Mouse (Mus musculus): ENCODE measurements around the gene Dock4. TPM values are rescaled to one million over a fixed set of nuclear protein-coding genes. Genes with fewer than 3 reads are reported as not detected.

Gene Dock4
- polyA plus RNA-seq, 1 experiment from 2014 or later, result 8.5 TPM

Other genes with a start within 250 kb of the Dock4 start
- 39.3 and 41.1 TPM in 2 replicates for gene Lsmem1, start 246.5 kb upstream of the Dock4 start, polyA plus RNA-seq (2014; fragmentation: Nextera tagmentation; extraction: Ambion mirVana)
- gene Ifrd1, start 197.4 kb upstream of the Dock4 start, polyA plus RNA-seq (2014; fragmentation: Nextera tagmentation; extraction: Ambion mirVana), result 93.7 and 95.7 TPM in 2 replicates
- gene Zfp277, start 50 bp upstream of the Dock4 start, polyA plus RNA-seq (2014; fragmentation: Nextera tagmentation; extraction: Ambion mirVana), result 32.1 and 37.5 TPM in 2 replicates